Mouse (Mus musculus): ENCODE results near the gene Enkd1. TPM values are rescaled to one million over a fixed set of nuclear protein-coding genes. Genes with fewer than 3 reads are reported as not detected.

Enkd1 gene
- total and polyA plus RNA-seq, 3 experiments: 22.0 to 42.6 TPM; not detected in 1

- Histone ChIP-seq H3K36me3 (ENCODE audit: control insufficient read depth in 1 of 2, insufficient read depth in 2 of 2, low read length in 2 of 2) (peaks cover 0 to 11% of the 10 kb centered on the region in 2 experiments; a peak in 2 of 4 replicates), H3K4me3 (ENCODE audit: control insufficient read depth in 1 of 2, insufficient read depth in 1 of 2, low read depth in 2 of 2, low read length in 2 of 2) (no peak overlapping the region), H3K4me1 (ENCODE audit: control insufficient read depth in 1 of 2, insufficient read depth in 2 of 2, low read length in 2 of 2) (peaks cover 5 to 19% of the 10 kb centered on the region in 2 experiments; a peak in 3 of 4 replicates), H3K79me2 (ENCODE audit: control insufficient read depth, insufficient read depth, low read length, poor library complexity) (peaks cover 18% of the 10 kb centered on the region), H3K9ac (ENCODE audit: control insufficient read depth, low read depth, low read length, poor library complexity, severe bottlenecking) (no peak overlapping the region), H3K9me3 (replicated peaks; ENCODE audit: insufficient read depth, low read length) (no peaks in the 10 kb centered on the region), H3K27me3 (ENCODE audit: control insufficient read depth in 1 of 2, insufficient read depth in 2 of 2, low read length in 2 of 2) (no peaks in the 10 kb centered on the region), H3K27ac (ENCODE audit: control insufficient read depth, low read depth, low read length) (no peak overlapping the region)
- TF ChIP-seq GATA1 (IDR thresholded peaks at IDR 0.05; ENCODE audit: low read depth, low read length) (no peak), MAX (IDR thresholded peaks at IDR 0.05; ENCODE audit: low read length) (no peak), POLR2A (IDR thresholded peaks at IDR 0.05; ENCODE audit: control insufficient read depth in 1 of 2, insufficient read depth in 1 of 2, low read depth in 1 of 2, low read length in 2 of 2, poor library complexity in 1 of 2) (no peak), MEF2A (IDR thresholded peaks at IDR 0.05; ENCODE audit: extremely low read depth, insufficient replicate concordance, low read depth, low read length, poor library complexity, severe bottlenecking) (no peak), KAT2A (conservative IDR thresholded peaks at IDR 0.05; ENCODE audit: low read depth, low read length) (no peak), TCF12 (IDR thresholded peaks at IDR 0.05; ENCODE audit: low read depth, low read length) (no peak), UBTF (IDR thresholded peaks at IDR 0.05; ENCODE audit: borderline replicate concordance, insufficient read depth, low read depth, low read length) (no peak), NELFE (IDR thresholded peaks at IDR 0.05; ENCODE audit: low read depth, low read length) (no peak), E2F4 (IDR thresholded peaks at IDR 0.05; ENCODE audit: borderline replicate concordance, low read depth, low read length) (no peak), NRF1 (IDR thresholded peaks at IDR 0.05; ENCODE audit: insufficient read depth, low read depth, low read length, poor library complexity, severe bottlenecking) (no peak), POLR2AphosphoS2 (IDR thresholded peaks at IDR 0.05; ENCODE audit: low read length) (no peak), GABPA (IDR thresholded peaks at IDR 0.05; ENCODE audit: low read depth, low read length) (no peak), MAZ (IDR thresholded peaks at IDR 0.05; ENCODE audit: low read depth, low read length) (no peak), USF1 (IDR thresholded peaks at IDR 0.05; ENCODE audit: low read depth, low read length) (no peak), CHD2 (IDR thresholded peaks at IDR 0.05; ENCODE audit: low read length) (no peak), USF2 (IDR thresholded peaks at IDR 0.05; ENCODE audit: borderline replicate concordance in 1 of 2, insufficient read depth in 1 of 2, low read depth in 1 of 2, low read length in 2 of 2) (no peak), EP300 (IDR thresholded peaks at IDR 0.05; ENCODE audit: low read depth in 1 of 2, low read length in 2 of 2) (no peak), ZKSCAN1 (IDR thresholded peaks at IDR 0.05; ENCODE audit: low read depth, low read length) (no peak), ELF1 (IDR thresholded peaks at IDR 0.05; ENCODE audit: low read depth, low read length) (no peak)
- DNase-seq (ENCODE audit: low read depth, low spot score): no peak
Observed at GRCm38 (mm10) chr8:105704146-105704812, 3.7 kb downstream of the Enkd1 start.

Measured in MEL (cell line).